Comparison of ENCODE assay signal across 8 mouse cellular contexts in the genomic region with DNA sequence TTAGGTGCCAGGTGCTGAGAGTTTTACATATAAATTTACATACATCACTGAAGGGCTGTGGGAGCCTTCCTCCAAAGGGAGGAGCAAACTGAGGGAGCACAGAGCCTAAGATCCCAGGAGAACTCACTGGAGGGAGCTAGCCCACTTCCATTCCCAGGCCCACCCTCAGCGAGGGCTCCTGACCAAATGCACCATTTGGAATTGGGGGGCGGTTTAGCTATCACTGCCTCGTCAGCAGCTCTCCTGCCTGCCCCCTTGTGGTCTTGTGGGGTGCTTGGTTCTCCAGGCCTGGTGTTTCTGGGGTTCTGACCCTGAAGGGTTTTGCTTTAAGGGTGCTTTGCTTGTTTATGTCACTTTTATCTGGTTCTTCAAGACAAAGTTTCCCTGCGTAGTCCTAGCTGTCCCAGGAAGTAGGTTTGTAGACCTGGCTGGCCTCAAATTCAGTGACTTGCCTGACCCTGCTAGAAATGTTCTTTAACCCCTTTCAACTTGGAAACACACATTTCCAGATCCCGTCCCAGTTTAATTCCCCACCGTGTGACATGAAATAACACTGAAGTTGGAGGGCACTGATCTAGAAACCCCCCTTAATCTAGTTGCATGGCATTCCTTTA.
A peak's percentile ranks its signal among the peaks of the same experiment; 100 is the strongest.
DNase-seq lines count a peak whose midpoint lies in the region; ATAC-seq and TF ChIP-seq lines count a peak whose summit lies in the region.

No protein-coding gene starts in this region.

- no peaks in the 10 kb centered on the region for H3K79me2 ChIP-seq in heart, adult 2 months (replicated peaks; ENCODE audit: control insufficient read depth, insufficient read depth, low read length)

- no peak overlapping the region for H3K27ac ChIP-seq in heart, adult 2 months
- H3K27ac ChIP-seq in heart, embryonic 12.5 days (ENCODE audit: poor library complexity, severe bottlenecking), result no peak overlapping the region
- H3K27ac ChIP-seq in embryonic facial prominence, embryonic 10.5 days (replicated peaks), result 0 out of 2 replicates have a peak overlapping the region, but pooled peaks have one; percentile 87

- no peak for TF ChIP-seq EP300 in heart, adult 2 months (IDR thresholded peaks at IDR 0.05; ENCODE audit: insufficient read depth, low read depth, low read length)

- H3K9me3 ChIP-seq in heart, embryonic 12.5 days (replicated peaks), result no peaks in the 10 kb centered on the region; the same call in 1 of the 2 replicates
- H3K9me3 ChIP-seq in embryonic facial prominence, embryonic 10.5 days, result no peaks in the 10 kb centered on the region

- no peak for ATAC-seq in heart, embryonic 12.5 days (ENCODE audit: insufficient number of reproducible peaks, low FRiP score)

- no peak overlapping the region for H3K4me2 ChIP-seq in heart, embryonic 12.5 days

- no peak overlapping the region for H3K9ac ChIP-seq in heart, adult 2 months (ENCODE audit: low read depth, low read length)
- no peak overlapping the region for H3K9ac ChIP-seq in heart, embryonic 12.5 days

- no peaks in the 10 kb centered on the region for H3K36me3 ChIP-seq in heart, adult 2 months (ENCODE audit: control insufficient read depth, insufficient read depth, low read length)
- no peaks in the 10 kb centered on the region for H3K36me3 ChIP-seq in heart, embryonic 12.5 days
- H3K36me3 ChIP-seq in embryonic facial prominence, embryonic 10.5 days (replicated peaks), result peaks cover 9% of the 10 kb centered on the region

- TF ChIP-seq POLR2A in heart, adult 2 months (IDR thresholded peaks at IDR 0.05; ENCODE audit: insufficient read depth, low read depth, low read length), result no peak

- DNase-seq in heart, adult 2 months, result no peak
- DNase-seq in urinary bladder, postnatal 14 days (ENCODE audit: low spot score), result peak; percentile 45
- no peak for DNase-seq in urinary bladder, postnatal 10 days (ENCODE audit: low spot score)
- peak; percentile 38 for DNase-seq in embryonic facial prominence, embryonic 10.5 days (ENCODE audit: low spot score)
- peak; percentile 21 to 40 for DNase-seq in spleen, postnatal 36 days (ENCODE audit: low spot score in 2 of 2)
- DNase-seq in layer of hippocampus, adult 9-10 months (ENCODE audit: low spot score), result no peak
- DNase-seq in ovary, postnatal 10 days (ENCODE audit: low spot score), result no peak

- H3K27me3 ChIP-seq in heart, adult 2 months (ENCODE audit: control insufficient read depth, insufficient read depth, low read length), result no peaks in the 10 kb centered on the region
- peaks cover 9% of the 10 kb centered on the region; the same call in 1 of the 2 replicates for H3K27me3 ChIP-seq in heart, embryonic 12.5 days (replicated peaks)
- no peaks in the 10 kb centered on the region for H3K27me3 ChIP-seq in embryonic facial prominence, embryonic 10.5 days (replicated peaks; ENCODE audit: low read depth, poor library complexity, severe bottlenecking)

- H3K4me1 ChIP-seq in heart, adult 2 months (ENCODE audit: control insufficient read depth, insufficient read depth, low read length), result peaks cover 1% of the 10 kb centered on the region; the same call in 1 of the 2 replicates
- H3K4me1 ChIP-seq in heart, embryonic 12.5 days (replicated peaks), result peaks cover 33% of the 10 kb centered on the region
- H3K4me1 ChIP-seq in embryonic facial prominence, embryonic 10.5 days, result peaks cover 76% of the 10 kb centered on the region

- intact Hi-C loops in heart, adult 2 months (cut with DNase I), result no loop called here

- WGBS in heart, adult 2 months, result 65% methylated on average over 6 of the region's 6 CpGs
- WGBS in heart, embryonic 12.5 days, result 43% methylated on average over 6 of the region's 6 CpGs
- WGBS in embryonic facial prominence, embryonic 10.5 days, result 58% methylated on average over 6 of the region's 6 CpGs

- peak; percentile 62 for TF ChIP-seq CTCF in heart, adult 2 months (IDR thresholded peaks at IDR 0.05)

- no peak overlapping the region for H3K4me3 ChIP-seq in heart, adult 2 months
- H3K4me3 ChIP-seq in heart, embryonic 12.5 days, result no peak overlapping the region
- no peak overlapping the region for H3K4me3 ChIP-seq in embryonic facial prominence, embryonic 10.5 days

Comparison
In these comparisons a context has a peak if more than half of its experiments do, and no peak if none do; other contexts are left out.
1. DNase-seq: peak in urinary bladder, postnatal 14 days (single experiment), embryonic facial prominence, embryonic 10.5 days (single experiment) and spleen, postnatal 36 days (2 of 2); none in heart, adult 2 months (0 of 2), urinary bladder, postnatal 10 days (single experiment), layer of hippocampus, adult 9-10 months (single experiment) and ovary, postnatal 10 days (single experiment).